Mouse (Mus musculus): ENCODE measurements at regions not wholly inside any gene's neighbourhood (a gene's known extent, or its start where the extent isn't known, plus 50 kb on each side); places are given as distances from the start of the nearest gene placed in this dataset.

DNA sequence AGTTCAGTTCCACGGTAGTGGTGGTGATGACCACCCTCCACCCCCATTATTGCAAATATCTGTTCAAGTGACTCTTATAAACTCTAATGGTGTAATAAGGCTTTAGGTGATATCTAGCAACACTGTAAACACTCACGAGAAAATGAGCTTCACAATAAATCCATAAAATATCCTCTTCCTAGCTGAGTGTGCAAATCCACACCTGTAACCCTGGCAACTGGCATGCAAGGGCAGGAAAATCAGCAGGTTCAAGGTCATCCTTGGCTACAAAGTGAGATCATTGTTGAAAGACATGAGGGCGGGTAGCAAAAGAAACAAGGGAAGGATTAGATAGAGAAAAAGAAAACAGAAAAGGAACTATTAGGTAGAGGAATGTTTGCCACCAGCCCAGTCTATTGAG, 86.8 kb downstream of the Sox4 start:
- TF ChIP-seq POLR2A (IDR thresholded peaks at IDR 0.05; ENCODE audit: borderline replicate concordance, insufficient read depth, low read length) (no peak), CTCF (IDR thresholded peaks at IDR 0.05; ENCODE audit: borderline replicate concordance, insufficient read depth, low read depth, low read length) (no peak)
